Mouse (Mus musculus): Measurements from ENCODE around the gene Prkcg. TPM values are rescaled to one million over a fixed set of nuclear protein-coding genes. Genes with fewer than 3 reads are reported as not detected.
"Not testable (repeated sequence)": the region's sequence is repeated elsewhere in the genome, so short reads cannot be mapped to it uniquely, and the experiment has no call there.

The Prkcg gene
- 0.84 and 6.8 TPM in 2 replicates for total RNA-seq (2015; ENCODE audit: low replicate concordance)
- not detected in 2 replicates for total RNA-seq (2017; ENCODE audit: low replicate concordance)

DNA sequence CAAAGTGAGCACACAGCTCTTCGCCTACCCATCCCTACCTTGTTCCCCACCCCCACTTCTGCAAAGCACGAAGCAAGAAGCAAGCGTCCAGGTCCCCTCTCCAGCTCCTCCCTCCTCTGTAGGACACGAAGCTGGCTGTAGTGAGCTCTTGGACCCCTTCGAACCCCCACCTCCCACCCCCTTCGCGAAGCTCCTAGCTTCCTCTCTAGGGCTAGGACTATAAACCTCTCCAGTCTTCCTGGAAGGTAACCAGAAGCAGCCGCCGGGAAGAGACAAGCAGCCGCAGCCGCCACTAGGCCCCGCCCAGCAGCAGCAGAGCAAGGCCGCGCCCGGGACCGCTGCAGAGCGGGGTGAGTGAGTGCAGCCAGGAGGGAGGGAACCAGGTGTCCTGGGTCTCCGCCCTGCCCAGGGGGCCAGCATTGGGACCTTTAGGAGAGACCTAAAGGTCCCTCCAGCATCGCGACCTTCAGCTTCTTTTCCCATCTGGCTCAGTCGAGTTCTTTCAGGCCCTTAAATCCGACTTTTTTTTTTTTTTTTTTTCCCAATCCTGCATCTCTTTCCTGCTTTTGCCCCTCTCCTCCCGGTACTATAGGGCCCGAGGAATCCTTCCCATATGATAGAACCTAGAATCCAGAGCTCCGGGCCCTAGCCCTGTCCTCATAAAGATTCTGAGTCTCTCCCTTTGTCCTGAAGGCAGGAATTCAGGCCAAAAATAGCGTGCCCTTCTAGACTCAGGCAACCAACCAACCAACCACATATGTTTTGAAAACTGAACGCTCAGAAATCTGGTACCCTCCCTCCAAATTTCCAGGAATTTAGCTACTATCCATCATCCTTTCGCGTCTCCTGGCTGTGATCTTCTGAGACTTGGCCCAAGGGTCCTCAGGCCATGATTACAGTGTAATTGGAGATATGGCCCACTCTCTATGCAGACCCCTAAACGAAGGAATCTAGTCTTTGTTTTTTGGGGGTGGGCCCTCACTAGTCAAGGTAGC, at the start of gene Prkcg, which contains the start of gene Myadm:
Prkcg (plus strand) TSS at position 204 of the 995 bp plus-strand sequence.
Myadm (plus strand) TSS at position 105 of the 995 bp plus-strand sequence.
- no peak for ATAC-seq (replicated peaks; ENCODE audit: low FRiP score, poor library complexity, severe bottlenecking)

DNA sequence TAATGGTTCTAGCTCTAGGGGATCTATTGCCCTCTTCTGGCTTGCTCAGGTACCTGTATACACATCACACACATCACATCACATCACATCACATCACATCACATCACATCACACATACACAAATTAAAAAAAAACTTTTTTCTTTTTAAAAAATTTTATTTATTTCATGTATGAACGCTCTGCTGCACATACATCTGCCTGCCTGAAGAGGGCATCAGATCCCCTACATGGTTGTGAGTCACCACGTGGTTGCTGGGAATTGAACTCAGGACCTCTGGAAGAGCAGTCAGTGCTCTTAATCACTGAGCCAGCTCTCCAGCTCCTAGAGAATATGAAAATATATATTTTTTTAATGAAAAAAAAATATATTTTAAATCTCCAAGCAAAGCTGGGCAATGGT, 49.8 kb upstream of the Prkcg start:
- no peak for ATAC-seq (replicated peaks; ENCODE audit: low FRiP score, poor library complexity, severe bottlenecking)

DNA sequence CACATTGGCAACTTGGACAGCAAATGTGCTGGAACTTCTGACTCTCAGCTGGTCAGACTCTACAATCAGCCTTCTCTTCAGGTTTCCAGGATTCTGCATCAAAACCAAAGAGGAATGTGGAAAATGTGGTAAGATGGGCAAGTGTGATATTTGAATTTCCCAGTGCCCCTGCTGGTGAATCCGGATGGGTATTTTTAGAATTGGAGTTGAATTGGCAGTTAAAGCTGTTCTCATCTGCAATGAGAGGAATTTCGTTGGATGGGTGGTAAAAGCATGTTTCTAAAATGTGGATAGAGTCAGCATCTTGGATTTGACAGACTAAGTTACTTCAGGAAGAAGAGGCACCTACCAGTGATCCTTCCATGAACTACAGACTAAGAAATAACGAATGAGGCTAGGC, 28.3 kb upstream of the Prkcg start:
- no peak for ATAC-seq (replicated peaks; ENCODE audit: low FRiP score, poor library complexity, severe bottlenecking)

DNA sequence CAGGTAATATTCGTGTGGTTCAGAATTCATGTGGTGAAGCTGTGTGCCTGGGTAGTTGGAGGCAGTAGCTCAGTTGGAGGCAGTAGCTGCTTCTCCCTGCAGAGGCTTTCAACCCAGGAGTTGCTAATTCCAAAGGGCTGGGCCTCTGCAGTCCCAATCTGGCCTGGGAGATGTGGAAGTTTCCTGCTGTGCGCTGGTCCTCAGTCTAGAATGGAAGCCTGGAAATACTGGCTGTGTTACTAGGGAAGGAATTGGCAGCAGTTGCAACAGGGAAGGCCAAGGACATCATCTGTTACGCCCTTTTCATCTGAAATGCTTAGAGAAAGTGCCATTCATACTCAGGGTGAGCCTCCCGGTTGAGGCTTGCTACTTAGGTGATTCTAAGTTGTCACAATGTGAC, 27.5 kb upstream of the Prkcg start:
- no peak for ATAC-seq (replicated peaks; ENCODE audit: low FRiP score, poor library complexity, severe bottlenecking)

DNA sequence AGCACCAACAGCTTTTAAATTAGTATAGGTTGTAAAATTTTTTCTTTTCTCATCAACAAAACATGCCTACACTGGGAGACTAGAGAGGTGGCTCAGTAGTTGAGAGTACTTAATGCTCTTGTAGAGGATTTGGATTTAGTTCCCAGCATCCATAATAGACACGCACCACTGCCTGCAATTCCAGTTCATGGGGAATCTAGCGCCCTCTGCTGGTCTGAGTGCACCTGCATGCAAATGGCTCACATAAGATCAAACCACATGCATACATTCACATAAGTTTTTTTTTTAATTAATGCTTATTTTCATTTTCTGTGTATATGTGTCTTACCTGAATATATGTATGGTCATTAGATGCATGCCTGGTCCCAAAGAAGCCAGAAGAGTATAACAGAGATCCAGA, 26.2 kb upstream of the Prkcg start:
- ATAC-seq (replicated peaks; ENCODE audit: low FRiP score, poor library complexity, severe bottlenecking): no peak

DNA sequence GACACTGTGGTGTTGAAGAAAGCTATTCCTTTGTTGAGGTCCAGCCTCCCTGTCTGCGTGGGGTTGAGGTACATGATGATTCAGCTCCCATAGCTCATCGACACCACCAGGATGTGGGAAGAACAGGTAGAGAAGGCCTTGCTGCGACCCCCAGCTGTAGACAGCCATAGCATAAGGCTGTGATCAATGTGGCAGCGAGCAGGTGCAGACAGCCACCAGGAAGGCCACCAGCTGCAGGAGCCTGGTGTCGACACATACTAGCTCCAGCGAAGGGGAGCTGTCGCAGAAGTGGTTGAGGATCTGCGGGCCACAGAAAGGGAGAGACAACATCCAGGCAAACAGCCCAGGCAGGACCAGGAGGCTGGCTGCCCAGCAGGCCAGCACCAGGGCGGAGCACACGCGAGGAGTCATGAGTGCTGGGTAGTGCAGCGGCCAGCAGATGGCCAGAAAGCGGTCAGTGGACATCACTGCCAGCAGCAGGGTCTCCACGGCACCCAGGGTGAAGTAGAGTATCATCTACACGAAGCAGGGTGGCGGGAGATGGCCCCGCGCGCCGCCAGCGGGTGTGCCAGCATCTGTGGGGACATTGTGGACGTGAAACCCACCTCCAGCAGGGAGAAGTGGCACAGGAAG, 24.5 kb upstream of the Prkcg start:
- no peak for ATAC-seq (replicated peaks; ENCODE audit: low FRiP score, poor library complexity, severe bottlenecking)

DNA sequence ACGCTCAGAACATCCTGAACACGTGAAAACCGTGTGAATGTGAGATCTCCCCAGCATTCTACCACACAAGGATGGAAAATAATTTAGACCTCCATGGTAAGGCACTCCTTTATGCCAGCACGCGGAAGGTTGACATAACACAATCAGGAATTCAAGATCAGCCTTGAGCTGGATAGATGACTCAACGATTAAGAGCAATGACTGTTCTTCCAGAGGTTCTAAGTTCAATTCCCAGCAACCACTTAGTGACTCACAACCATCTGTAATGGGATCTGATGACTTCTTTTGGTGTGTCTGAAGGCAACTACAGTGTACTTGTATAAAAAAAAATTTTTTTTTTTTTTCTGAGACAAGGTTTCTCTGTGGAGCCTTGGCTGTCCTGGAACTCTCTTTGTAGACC, 23.7 kb upstream of the Prkcg start:
- ATAC-seq (replicated peaks; ENCODE audit: low FRiP score, poor library complexity, severe bottlenecking): no peak

DNA sequence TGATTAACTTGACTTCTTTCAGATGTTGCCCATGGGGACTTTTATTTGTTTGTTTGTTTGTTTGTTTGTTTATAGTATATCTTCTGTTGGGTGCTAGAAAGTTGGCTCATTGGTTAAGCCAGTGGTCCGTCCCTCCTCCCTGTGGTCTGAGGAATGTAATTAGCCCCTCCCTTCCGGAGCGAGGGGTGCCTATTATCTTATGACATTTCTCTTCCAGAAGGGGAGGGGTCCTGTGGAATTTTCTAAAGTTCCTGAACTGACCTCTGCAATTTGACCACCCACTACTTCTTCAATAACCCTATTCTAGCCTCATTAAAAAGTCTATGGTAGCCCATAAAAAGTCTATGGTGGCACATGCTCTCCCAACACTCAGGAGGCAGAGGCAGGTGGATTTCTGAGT, 21.7 kb upstream of the Prkcg start:
- no peak for ATAC-seq (replicated peaks; ENCODE audit: low FRiP score, poor library complexity, severe bottlenecking)

DNA sequence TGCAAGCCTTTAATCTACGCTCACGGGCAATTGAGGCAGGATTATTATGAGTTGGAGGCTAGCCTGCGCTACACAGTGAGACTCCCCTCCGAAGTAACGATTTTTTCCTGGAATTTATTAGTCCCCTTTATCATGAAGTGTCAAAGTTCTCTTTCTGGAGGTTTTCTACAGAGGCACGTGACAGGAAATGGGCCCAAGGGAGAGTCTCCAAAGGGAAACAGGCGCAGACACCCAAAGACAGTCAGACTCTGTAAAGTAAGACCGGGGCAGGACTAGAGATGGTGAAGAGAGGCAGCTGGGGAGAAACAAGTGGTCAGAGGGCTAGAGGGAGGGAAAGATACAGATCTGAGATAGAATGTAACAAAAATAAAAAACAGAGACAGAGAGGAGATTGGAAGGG, 21.1 kb upstream of the Prkcg start:
- ATAC-seq (replicated peaks; ENCODE audit: low FRiP score, poor library complexity, severe bottlenecking): no peak

DNA sequence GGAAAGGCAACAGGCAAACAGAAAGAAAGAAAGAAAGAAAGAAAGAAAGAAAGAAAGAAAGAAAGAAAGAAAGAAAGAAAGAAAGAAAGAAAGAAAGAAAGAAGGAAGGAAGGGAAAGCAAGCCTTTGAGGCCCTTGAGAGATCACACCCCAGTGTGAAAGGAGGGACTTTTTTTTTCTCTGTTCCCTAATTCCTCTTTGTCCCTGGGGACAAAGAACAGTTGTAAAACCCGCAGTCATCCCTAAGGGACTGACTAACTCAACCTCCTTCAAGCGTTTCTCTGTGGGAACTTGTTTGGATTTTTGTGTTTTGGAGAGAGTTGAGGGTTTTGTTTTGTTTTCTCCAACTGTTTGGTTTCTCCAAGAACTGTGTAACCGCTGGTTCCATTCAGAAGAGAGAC, 20.7 kb upstream of the Prkcg start:
- ATAC-seq (replicated peaks; ENCODE audit: low FRiP score, poor library complexity, severe bottlenecking): no peak

DNA sequence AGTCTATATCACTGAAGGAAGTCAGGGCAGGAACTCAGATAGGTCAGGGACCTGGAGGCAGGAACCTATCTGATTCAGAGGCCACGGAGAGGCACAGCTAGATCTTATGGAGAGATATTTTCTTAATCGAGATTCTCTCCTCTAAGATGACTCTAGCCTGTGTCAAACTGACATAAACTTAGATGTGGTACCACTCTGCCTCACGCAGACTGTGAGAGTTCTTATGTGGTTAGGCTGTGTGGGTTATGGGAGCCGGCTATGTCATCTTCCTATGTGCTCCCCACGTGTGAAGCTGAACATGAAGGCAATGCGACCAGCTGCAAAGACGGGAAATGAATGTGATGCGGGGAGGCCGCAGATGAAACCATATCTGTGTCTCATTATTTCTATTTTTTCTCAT, 16.8 kb upstream of the Prkcg start:
- no peak for ATAC-seq (replicated peaks; ENCODE audit: low FRiP score, poor library complexity, severe bottlenecking)

DNA sequence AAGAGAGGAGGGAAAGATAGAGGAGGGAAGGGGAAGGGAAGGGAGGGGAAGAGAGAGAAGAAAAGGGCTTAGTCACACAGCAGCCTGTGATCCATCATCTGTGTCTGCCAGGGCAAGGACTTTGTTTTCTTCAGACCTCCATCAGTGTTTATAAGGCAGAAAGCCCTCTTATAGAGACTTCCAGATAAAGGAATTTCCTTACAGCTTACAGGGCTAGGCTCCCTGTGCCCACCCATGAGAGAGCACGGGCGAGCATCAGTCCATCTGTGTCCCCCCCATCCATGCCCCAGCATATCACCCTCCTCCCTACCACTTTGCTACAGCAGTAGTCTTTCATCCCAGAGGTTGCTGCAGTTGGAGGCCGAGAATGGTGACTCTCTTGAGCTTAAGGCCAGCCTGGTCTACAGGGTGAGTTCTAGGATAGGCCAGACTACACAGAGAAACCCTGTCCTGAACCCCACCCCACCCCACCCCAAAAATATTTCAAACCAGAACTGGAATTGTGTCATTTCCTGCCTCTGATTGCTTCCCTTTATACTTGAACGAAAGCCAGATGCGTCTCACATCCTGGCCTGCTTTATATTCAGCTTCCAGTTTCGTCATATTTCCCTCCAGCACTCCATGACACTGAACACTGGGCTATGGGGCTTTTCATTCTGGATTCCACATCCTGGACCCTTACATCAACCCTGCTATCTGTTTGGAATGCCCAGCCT, 13.4 kb upstream of the Prkcg start:
- no peak for ATAC-seq (replicated peaks; ENCODE audit: low FRiP score, poor library complexity, severe bottlenecking)

DNA sequence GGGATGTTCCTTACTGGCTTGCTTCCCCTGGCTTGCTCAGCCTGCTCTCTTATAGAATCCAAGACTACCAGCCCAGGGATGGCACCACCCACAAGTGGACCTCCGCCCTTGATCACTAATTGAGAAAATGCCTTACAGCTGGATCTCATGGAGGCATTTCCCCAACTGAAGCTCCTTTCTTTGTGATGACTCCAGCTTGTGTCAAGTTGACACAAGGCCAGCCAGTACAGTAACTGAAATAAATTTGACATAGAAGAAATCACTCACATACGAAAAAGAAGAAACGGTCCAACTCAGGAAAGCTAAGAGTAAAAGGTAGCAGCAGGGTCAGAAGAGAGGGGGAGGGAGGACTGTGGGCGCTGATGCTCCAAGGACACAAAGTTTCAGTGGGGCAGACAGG, 12.2 kb upstream of the Prkcg start:
- not testable (repeated sequence) for ATAC-seq (replicated peaks; ENCODE audit: low FRiP score, poor library complexity, severe bottlenecking)

DNA sequence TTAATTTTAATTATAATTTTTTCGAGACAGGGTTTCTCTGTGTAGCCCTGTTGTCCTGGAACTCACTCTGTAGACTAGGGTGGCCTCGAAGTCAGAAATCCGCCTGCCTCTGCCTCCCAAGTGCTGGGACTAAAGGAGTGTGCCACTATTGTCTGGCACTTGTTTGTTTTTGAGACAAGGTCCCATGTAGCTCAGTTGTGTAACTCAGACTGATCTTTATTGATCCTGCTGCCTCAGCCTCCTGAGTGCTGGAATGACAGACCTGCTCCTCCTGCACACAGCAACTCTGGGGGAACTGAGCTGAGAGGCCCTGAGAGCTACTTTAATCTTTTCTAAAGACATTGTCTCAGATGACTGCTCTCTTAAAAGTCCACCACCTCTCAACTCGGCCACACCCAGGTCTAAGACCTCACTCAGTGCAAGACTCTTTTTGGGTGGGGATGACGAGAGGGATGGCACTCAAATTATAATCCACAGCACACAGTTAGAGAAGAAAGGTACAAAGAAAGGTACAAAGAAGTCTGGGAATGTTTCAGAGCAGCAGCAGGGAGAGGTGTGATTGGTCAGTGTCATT, 8.8 kb upstream of the Prkcg start:
- no peak for ATAC-seq (replicated peaks; ENCODE audit: low FRiP score, poor library complexity, severe bottlenecking)

DNA sequence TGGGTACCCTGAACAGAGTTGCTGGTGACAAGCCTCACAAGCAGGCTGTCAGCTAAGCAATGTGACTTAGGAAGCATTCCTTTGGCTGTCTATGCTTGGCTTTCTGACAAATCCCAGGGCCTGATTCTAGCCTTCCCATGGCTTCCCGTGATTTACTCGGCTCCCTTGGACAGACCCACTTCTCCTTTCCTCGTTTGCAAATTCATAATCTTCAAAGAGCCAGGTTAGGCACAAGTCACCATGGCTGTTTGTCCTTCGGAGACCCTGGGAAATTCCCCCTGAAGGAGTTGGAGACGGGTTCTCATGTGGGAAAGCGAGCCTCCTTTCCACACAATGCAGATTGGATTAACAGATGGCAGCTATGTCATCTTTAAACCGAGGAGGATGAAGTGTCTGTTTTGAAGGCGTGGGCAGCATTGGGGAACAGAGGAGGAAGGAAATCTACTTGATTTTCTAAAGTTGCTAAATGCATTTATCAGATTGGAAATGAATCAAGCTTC, 8.3 kb upstream of the Prkcg start:
- ATAC-seq (replicated peaks; ENCODE audit: low FRiP score, poor library complexity, severe bottlenecking): no peak

DNA sequence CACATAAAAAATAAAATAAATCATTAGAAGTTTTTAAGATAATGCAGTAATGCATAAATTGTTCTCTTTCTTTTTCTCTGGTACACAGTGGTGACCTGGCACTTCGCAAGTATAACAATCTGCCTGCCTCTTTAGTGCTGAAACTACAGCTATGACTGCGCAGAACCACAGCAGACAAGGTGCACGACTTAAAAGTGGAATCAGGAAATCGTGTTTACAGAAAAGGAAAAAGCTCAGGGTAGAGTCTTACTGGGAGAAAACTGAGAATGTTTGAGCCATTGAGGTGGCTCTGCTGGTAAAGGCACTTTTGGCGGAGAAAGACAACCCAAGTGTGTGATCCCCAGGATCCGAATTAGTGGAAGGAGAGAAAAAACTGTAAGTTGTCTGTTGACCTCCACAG, 7.2 kb upstream of the Prkcg start:
- no peak for ATAC-seq (replicated peaks; ENCODE audit: low FRiP score, poor library complexity, severe bottlenecking)

DNA sequence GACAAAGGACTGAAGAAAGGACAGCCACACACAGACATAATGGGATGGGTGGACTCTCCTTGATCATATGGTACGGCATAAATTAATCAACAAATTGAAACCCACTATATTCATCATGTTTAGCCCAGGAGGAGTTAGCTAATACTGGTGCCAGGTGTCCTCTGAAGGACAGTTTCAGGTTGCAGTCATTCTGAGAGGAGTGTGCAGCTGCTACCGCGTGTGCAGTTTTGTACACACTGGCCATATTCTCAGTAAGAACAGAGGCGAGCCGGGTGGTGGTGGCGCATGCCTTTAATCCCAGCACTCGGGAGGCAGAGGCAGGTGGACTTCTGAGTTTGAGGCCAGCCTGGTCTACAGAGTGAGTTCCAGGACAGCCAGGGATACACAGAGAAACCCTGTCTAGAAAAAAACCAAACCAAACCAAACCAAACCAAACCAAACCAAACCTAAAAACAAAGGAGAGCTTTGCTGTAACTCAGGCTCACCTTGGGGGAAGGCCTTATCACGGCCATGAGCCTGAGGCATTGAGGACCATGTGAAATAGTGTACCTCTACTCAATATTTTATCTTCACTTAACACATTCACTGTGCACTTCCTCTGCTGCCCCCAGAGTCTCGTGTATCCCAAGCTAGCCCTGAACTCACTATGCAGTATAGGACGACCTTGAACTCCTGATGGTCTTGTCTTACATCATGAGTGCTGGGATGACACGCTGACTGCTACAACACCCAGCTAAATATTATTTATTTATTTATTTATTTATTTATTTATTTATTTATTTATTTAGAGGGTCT, 5.7 kb upstream of the Prkcg start:
- ATAC-seq (replicated peaks; ENCODE audit: low FRiP score, poor library complexity, severe bottlenecking): no peak

DNA sequence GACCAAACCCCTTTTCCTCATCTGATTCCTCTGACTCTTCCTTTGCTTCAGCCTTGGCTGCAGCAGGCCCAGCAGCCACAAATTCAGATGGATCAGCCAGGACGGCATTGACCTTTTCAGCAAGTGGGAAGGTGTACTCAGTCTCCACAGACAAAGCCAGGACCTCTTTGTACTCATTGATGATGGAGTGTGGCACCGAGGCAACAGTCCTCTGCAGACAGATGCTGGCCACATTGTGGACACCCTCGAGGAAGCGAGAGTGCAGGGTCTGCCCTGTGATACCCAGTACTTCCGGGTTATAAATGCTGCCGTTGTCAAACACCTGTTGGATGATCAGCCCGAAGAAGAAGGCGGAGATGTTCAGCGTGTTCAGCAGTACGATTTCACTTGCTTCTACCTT, 4.4 kb upstream of the Prkcg start:
- no peak for ATAC-seq (replicated peaks; ENCODE audit: low FRiP score, poor library complexity, severe bottlenecking)

DNA sequence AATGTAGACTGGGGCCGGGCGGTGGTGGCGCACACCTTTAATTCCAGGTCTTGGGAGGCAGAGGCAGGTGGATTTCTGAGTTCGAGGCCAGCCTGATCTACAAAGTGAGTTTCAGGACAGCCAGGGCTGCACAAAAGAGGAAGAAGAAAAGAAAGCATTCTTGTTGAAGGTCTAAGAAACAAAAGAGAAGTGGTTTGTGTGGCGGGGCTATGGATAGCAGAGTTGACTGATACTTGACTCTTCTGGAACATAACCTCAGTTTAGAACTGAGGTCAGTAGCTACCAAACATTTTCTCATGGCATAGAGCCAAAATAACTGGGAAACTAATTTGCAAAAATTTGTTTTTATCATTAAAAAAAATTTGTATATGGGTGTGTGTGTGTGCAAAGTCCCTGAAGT, 2.9 kb upstream of the Prkcg start:
- ATAC-seq (replicated peaks; ENCODE audit: low FRiP score, poor library complexity, severe bottlenecking): no peak

Data from erythroid progenitor cell, adult 5-6 weeks (primary cell).